Mouse (Mus musculus) liver, adult 10 weeks (tissue): ENCODE results near the gene Arl4c. TPM values are rescaled to one million over a fixed set of nuclear protein-coding genes. Genes with fewer than 3 reads are reported as not detected.

Source experiments
- polyA plus RNA-seq: library from polyadenylated mRNA; stranded (reverse); fragments of 350-450 nt; fragmentation: Illumina TruSeq; extraction: RNeasy Lipid Tissue Mini Kit (QIAGEN cat#74804); gene quantifications from one replicate; pipeline ENCODE4 v1.2.3, GENCODE M21; 2014; ENCODE audit warnings: low read depth, low replicate concordance

Arl4c gene
- 1.5 TPM for polyA plus RNA-seq

GRCm38 (mm10) chr1:88701870-88702661, at the start of gene Arl4c:
Gene Arl4c, minus strand, starts transcription at chr1:88702221.

Other genes starting within 250 kb of the Arl4c start
- not detected for gene Glrp1, start 192.2 kb downstream of the Arl4c start, polyA plus RNA-seq